Mouse (Mus musculus): ENCODE data around the gene Mrpl24. TPM values are rescaled to one million over a fixed set of nuclear protein-coding genes. Genes with fewer than 3 reads are reported as not detected.

Gene Mrpl24
- polyA plus RNA-seq (2017; shearing (Covaris generic)), result 148 TPM

DNA sequence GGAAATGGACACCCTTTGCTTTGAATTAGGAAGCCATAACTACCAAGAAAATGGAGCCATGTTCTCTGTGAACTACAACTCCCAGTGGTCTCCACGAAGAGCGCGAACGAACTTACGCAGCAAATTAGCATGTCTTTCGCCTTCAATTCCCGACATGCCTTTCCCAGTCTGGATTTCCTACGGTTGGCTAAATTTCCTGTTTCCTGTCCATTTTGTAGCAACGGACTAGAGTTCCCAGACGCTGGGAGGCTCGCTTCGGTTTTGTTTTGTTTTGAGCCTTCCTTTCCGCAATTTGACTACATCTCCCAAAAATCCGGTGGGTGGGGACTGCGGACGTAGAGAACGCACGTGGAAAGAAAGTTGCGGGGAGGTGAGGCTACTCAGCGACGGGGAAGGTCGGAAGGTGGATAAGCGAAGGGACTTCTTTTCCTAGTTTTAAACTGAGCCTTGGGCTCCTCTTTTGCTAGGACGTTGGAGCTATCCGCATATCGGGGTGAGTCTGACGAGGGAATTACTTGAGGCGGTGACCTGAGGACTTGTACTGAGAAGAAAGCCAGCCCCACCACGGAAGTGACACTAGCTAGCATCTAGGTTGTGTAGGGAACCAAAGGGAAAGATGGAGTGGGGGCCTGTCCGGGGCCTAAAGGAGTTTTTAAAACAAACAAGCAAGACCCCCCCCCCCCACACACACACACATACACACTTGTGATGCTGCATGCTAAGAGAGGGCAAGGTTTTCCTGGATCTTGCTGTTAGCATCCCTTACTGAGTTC, at the start of gene Mrpl24:
Gene Mrpl24 (plus strand): TSS at position 171 of the 773 bp plus-strand sequence.

GRCm38 (mm10) chr3:87885281-87886003, 33.9 kb upstream of the Mrpl24 start, which contains the start of gene Prcc:
Prcc (minus strand) TSS chr3:87885608.

GRCm38 (mm10) chr3:87905880-87906485, 13.3 kb upstream of the Mrpl24 start, which contains the start of gene Hdgf:
Hdgf (plus strand) TSS chr3:87906321.

DNA sequence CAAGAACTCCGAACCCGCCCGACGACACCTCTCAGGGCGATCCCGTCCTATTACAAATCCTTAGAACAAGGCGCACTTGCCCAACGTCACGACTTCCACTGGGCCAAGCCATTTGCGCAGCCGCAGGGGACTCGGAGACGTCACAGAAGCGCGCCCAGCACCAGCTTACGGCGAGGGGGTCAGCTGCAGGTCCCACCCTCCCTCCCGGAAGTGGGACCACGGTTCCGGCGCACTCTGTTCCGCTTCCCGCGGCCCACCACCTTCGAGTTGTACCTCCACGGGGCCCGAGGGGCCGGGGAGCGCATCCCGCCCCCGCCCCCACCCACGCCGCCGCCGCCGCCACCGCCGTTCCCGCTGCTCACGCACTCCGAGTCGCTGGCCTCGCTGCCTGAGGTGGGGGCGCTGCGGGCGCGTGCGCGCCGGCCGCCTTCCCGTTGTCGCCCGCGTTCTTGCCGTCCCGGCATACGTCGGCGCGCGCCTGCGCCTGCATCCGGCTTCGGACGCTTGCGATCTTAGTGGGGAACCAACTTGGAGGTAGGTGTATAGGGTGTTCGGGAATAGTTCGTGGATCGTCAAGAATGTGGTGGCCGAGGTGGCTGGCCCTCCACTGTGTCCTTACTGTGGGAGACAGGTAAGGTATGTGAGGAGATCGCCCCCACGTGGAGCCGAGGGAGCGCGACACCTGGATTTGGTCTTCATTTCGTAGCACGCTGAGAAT, 10.9 kb downstream of the Mrpl24 start, which contains the start of the genes Isg20l2 and Rrnad1:
Gene Isg20l2 (plus strand): TSS at position 237 of the 718 bp plus-strand sequence.
Gene Rrnad1 (minus strand): TSS at position 640 of the 718 bp plus-strand sequence.

DNA sequence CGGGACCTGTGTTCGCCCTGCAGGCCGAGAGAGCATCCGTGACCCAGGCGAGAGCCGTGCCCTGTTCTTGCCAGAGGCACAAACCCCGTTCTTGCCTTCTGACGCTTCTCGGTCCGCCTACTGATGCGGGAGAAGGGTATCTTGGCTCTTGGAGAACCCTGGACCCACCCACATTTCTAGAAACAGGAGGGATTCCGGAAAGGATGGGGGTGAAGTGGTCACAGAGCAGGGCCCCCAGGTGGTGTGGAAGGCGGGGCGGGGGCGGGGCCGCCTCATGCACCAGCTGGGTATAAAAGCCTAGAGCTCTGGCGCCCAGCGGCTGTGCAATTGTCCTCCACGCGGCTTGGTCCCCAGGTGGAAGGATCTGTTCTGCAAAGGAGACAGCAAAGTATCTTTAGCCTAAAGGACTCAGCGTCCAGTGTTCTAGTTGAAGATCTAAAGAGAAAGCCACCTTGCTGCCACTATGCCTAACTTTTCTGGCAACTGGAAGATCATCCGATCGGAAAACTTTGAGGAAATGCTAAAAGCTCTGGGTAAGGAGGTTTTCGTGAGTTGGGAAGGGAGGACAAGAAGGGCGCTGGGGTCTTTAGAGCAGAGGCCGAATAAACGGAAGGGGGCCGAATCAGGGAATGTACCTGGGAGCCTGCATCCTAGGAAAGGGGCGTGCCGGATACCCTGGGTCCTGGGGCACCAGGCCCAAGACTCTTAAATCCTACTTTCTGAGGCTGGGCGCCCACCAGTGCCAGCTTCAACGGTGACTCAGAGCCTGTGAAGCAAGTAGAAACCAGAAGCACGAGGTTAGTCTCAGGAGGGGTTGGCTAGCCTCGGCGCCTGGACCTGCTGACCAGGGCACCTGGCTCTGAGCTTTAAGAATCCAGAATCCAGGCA, 29.3 kb downstream of the Mrpl24 start, which contains the start of gene Crabp2:
Gene Crabp2 (plus strand): TSS at position 289 of the 888 bp plus-strand sequence.

DNA sequence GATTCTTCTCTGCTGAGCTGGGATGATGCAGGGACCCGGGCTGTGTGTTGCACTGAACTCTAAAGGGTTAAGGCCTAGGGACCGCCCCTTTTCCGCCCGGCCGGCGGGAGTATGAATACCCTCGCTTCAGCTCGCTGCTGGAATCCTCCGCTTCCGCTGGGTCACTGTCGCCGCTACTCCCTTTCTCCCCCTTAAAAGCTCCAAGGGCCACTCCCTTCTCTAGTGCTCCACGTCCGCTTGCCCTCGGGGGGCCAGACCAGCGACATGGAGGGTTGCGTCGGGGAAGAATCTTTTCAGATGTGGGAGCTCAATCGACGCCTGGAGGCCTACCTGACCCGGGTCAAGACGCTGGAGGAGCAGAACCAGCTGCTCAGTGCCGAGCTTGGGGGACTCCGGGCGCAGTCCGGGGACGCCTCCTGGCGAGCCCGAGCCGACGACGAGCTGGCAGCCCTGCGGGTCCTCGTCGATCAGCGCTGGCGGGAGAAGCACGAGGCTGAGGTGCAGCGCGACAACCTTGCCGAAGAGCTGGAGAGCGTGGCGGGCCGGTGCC, 51.7 kb downstream of the Mrpl24 start, which contains the start of gene Nes:
Gene Nes (plus strand): TSS at position 140 of the 550 bp plus-strand sequence.

Other genes starting within 250 kb of the Mrpl24 start
- 0.17 TPM for gene Lrrc71, start 170.9 kb upstream of the Mrpl24 start, polyA plus RNA-seq (2017; shearing (Covaris generic))
- not detected for gene Ntrk1, start 124.3 kb upstream of the Mrpl24 start, polyA plus RNA-seq (2017; shearing (Covaris generic))
- 0.65 TPM for gene Insrr, start 122.6 kb upstream of the Mrpl24 start, polyA plus RNA-seq (2017; shearing (Covaris generic))
- 64.2 TPM for gene Pear1, start 95.2 kb upstream of the Mrpl24 start, polyA plus RNA-seq (2017; shearing (Covaris generic))
- gene Sh2d2a, start 72.8 kb upstream of the Mrpl24 start, polyA plus RNA-seq (2017; shearing (Covaris generic)), result 289 TPM
- gene Prcc, start 33.9 kb upstream of the Mrpl24 start, polyA plus RNA-seq (2017; shearing (Covaris generic)), result 8.1 TPM
- 24.7 TPM for gene Hdgf, start 13.2 kb upstream of the Mrpl24 start, polyA plus RNA-seq (2017; shearing (Covaris generic))
- gene Isg20l2, start 10.8 kb downstream of the Mrpl24 start, polyA plus RNA-seq (2017; shearing (Covaris generic)), result 8.1 TPM
- gene Rrnad1, start 11.2 kb downstream of the Mrpl24 start, polyA plus RNA-seq (2017; shearing (Covaris generic)), result 31.9 TPM
- not detected for gene Crabp2, start 29.2 kb downstream of the Mrpl24 start, polyA plus RNA-seq (2017; shearing (Covaris generic))
- 0.06 TPM for gene Nes, start 51.6 kb downstream of the Mrpl24 start, polyA plus RNA-seq (2017; shearing (Covaris generic))
- gene Bcan, start 80.7 kb downstream of the Mrpl24 start, polyA plus RNA-seq (2017; shearing (Covaris generic)), result not detected
- not detected for gene Hapln2, start 108.1 kb downstream of the Mrpl24 start, polyA plus RNA-seq (2017; shearing (Covaris generic))
- 43.6 TPM for gene Gpatch4, start 123.6 kb downstream of the Mrpl24 start, polyA plus RNA-seq (2017; shearing (Covaris generic))
- 102 TPM for gene Naxe, start 139.0 kb downstream of the Mrpl24 start, polyA plus RNA-seq (2017; shearing (Covaris generic))
- not detected for gene Ttc24, start 158.8 kb downstream of the Mrpl24 start, polyA plus RNA-seq (2017; shearing (Covaris generic))
- 0.84 TPM for gene Iqgap3, start 162.5 kb downstream of the Mrpl24 start, polyA plus RNA-seq (2017; shearing (Covaris generic))
- gene Mef2d, start 222.9 kb downstream of the Mrpl24 start, polyA plus RNA-seq (2017; shearing (Covaris generic)), result 22.5 TPM

All from CD4-positive, CD25-positive, alpha-beta regulatory T cell, adult 9 weeks (primary cell).